Mouse (Mus musculus) kidney, postnatal 0 days (tissue): ENCODE data around the gene Egfr. TPM values are rescaled to one million over a fixed set of nuclear protein-coding genes. Genes with fewer than 3 reads are reported as not detected.

Experiments used
- ATAC-seq: fragments of 200-750 bp; cut with Nextera tagmentation; replicated peaks from 2 replicates; pipeline ENCODE4 v1.8.0; 2017; ENCODE audit warnings: low read depth, moderate number of reproducible peaks, moderate TSS enrichment, moderate library complexity; ENCODE audit not compliant: low FRiP score
- DNase-seq: peaks from one replicate; pipeline ENCODE4 v3.0.0-alpha.2; 2016; ENCODE audit warnings: low spot score
- H3K27ac ChIP-seq: fragments of 300-500 bp; sonication (generic); 2 replicates; pipeline ENCODE4 v1.5.1; 2014; ENCODE audit warnings: mild to moderate bottlenecking
- H3K27me3 ChIP-seq: fragments of 300-500 bp; sonication (generic); 2 replicates; pipeline ENCODE4 v1.6.1; 2014; ENCODE audit warnings: low read length, mixed read lengths; ENCODE audit not compliant: insufficient read depth
- H3K36me3 ChIP-seq: fragments of 300-500 bp; sonication (generic); 2 replicates; pipeline ENCODE4 v1.6.1; 2014; ENCODE audit warnings: low read length, mixed read lengths; ENCODE audit not compliant: insufficient read depth
- H3K4me1 ChIP-seq: fragments of 300-500 bp; sonication (generic); replicated peaks from 2 replicates; pipeline ENCODE4 v1.6.1; 2014; ENCODE audit warnings: antibody characterized with exemption, low read length, mixed read lengths; ENCODE audit not compliant: insufficient read depth
- H3K4me2 ChIP-seq: fragments of 300-500 bp; sonication (generic); 2 replicates; pipeline ENCODE4 v1.6.1; 2014; ENCODE audit warnings: mild to moderate bottlenecking, low read length, moderate library complexity, mixed read lengths
- H3K4me3 ChIP-seq: fragments of 300-500 bp; sonication (generic); replicated peaks from 2 replicates; pipeline ENCODE4 v1.5.1; 2014; ENCODE audit warnings: low read depth, low read length
- H3K9ac ChIP-seq: fragments of 300-500 bp; sonication (generic); 2 replicates; pipeline ENCODE4 v1.6.1; 2014; ENCODE audit warnings: low read depth, low read length
- H3K9me3 ChIP-seq: fragments of 300-500 bp; sonication (generic); replicated peaks from 2 replicates; pipeline ENCODE4 v1.6.1; 2016; ENCODE audit warnings: low read length, inconsistent platforms, mixed read lengths
- CTCF ChIP-seq: IDR thresholded peaks from 2 replicates; pipeline ENCODE4 v1.5.1; 2016; ENCODE audit warnings: antibody characterized with exemption, low read depth, mild to moderate bottlenecking, moderate library complexity
- WGBS: fragments of 180-500 bp; shearing (Covaris S2); extraction: QIAGEN DNeasy Blood & Tissue Kit; methylation state at CpG from one replicate; pipeline ENCODE4 v1.1.7; 2014; 5-methylcytosine and 5-hydroxymethylcytosine counted together
- polyA plus RNA-seq: library from polyadenylated mRNA; unstranded; fragments of >200 nt; fragmentation: Nextera tagmentation; extraction: Ambion mirVana; gene quantifications from 2 replicates; pipeline ENCODE4 v1.2.1, GENCODE M21; 2015

Egfr gene
- polyA plus RNA-seq, 1 experiment from 2014 or later = 4.6 TPM

DNA sequence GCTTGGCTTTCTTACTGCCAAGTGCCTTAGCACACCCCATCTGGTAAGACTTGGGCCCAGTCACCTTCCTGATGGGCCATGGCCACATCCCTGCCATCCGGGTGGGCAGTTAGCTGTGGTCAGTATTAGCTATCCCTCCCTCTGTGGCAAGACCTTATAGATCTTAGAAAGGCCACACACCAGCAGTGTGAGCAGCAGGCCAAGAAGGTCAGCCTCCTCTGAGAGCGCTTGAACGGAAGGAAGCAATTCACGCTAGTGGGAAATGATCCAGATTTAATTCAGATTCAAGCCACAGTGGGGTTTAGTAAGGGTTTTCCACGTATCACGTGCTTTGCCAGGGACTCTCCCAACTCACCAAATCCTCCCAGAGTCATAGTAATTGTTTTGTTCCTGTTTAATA, 96.9 kb downstream of the Egfr start:
- 53% methylated on average over 6 of the region's 6 CpGs for WGBS
- H3K27ac ChIP-seq = no peak overlapping the region

DNA sequence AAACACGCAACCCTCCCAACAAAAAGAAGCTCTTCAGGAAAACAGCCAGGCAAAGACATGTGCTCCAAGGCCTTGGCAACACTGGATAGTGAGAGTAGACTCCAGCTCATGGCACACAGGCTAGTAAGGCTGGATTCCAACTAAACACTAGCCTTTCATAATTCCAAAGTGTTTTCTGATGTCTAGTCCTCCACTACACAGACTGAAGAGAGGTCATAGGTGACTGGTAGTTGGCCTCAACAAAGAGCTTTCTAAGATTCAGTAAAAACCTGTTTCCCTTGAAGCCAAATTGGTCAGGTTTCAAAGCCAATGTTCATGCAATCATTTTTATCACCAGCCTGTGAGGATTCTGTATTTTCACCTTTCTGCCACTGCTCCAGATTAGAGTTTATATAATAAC, 99.4 kb downstream of the Egfr start:
- H3K9ac ChIP-seq = no peak overlapping the region
- DNase-seq (no peak), ATAC-seq (no peak)
- H3K27ac ChIP-seq = no peak overlapping the region
- H3K4me1 ChIP-seq = no peaks in the 10 kb centered on the region
- WGBS = 90% methylated on average over 1 of the region's 1 CpGs
- H3K4me3 ChIP-seq = no peak overlapping the region
- no peak overlapping the region for H3K4me2 ChIP-seq
- H3K9me3 ChIP-seq = no peaks in the 10 kb centered on the region
- H3K27me3 ChIP-seq = no peaks in the 10 kb centered on the region
- no peaks in the 10 kb centered on the region for H3K36me3 ChIP-seq
- TF ChIP-seq CTCF = no peak

More for the DNA sequence above, 96.9 kb downstream of the Egfr start:
- Histone ChIP-seq H3K27me3 (no peaks in the 10 kb centered on the region), H3K9me3 (no peaks in the 10 kb centered on the region), H3K9ac (no peak overlapping the region), H3K4me1 (no peaks in the 10 kb centered on the region), H3K4me2 (no peak overlapping the region), H3K4me3 (no peak overlapping the region), H3K36me3 (no peaks in the 10 kb centered on the region)
- no peak for ATAC-seq
- DNase-seq = no peak
- no peak for TF ChIP-seq CTCF

GRCm38 (mm10) chr11:16854111-16854510, 102.1 kb downstream of the Egfr start:
- ATAC-seq (no peak), DNase-seq (peak; percentile 70)
- Histone ChIP-seq H3K27ac (no peak overlapping the region), H3K9ac (no peak overlapping the region), H3K4me3 (no peak overlapping the region), H3K27me3 (no peaks in the 10 kb centered on the region), H3K36me3 (no peaks in the 10 kb centered on the region), H3K9me3 (no peaks in the 10 kb centered on the region), H3K4me1 (no peaks in the 10 kb centered on the region), H3K4me2 (no peak overlapping the region)
- no peak for TF ChIP-seq CTCF
- WGBS = 52% methylated on average over 2 of the region's 2 CpGs

DNA sequence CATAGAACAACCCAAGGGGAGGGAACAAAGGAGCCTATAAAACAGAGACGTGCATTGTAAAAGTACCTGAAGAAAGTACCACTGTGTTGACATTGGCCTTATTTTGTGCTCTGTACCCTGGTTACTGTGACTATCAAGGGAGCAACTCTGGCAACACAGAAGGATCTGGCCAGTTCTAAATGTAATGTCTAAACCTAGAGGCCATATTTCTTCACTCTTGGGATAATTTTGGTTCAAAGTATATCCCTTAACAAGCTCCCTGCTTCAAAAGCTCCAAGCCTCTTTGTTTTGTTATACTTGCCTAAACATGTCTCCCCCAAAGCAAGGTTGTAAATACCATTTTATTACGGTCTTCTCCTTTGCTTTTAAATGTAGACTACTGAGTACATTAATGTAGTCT, 105.3 kb downstream of the Egfr start:
- TF ChIP-seq CTCF = no peak
- DNase-seq = peak; percentile 18
- Histone ChIP-seq H3K4me1 (no peaks in the 10 kb centered on the region), H3K27me3 (no peaks in the 10 kb centered on the region), H3K9ac (no peak overlapping the region), H3K4me2 (no peak overlapping the region), H3K9me3 (no peaks in the 10 kb centered on the region), H3K36me3 (no peaks in the 10 kb centered on the region), H3K4me3 (no peak overlapping the region), H3K27ac (no peak overlapping the region)
- WGBS = 58% methylated on average over 2 of the region's 2 CpGs
- no peak for ATAC-seq

DNA sequence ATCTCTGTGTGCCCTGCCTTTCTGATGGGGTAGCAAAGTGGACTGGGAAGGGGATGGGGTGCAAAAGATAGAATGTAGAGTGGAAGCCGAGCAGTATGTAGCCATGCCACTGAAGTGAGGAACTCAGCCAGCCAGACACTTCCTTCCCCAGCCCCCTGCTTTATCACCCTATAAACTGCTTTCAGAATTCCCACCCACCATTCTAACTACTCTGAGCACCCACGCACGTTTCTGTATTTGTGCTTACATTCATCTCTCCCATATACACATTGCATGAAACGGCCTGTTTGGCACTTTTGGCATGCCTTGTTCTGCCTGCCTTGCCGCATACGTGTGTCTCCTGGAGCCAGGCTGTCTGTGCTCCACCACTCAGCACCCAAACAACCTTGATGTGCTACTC, 109.0 kb downstream of the Egfr start:
- Histone ChIP-seq H3K9me3 (no peaks in the 10 kb centered on the region), H3K27ac (no peak overlapping the region), H3K4me2 (no peak overlapping the region), H3K36me3 (no peaks in the 10 kb centered on the region), H3K9ac (no peak overlapping the region), H3K4me1 (no peaks in the 10 kb centered on the region), H3K4me3 (no peak overlapping the region), H3K27me3 (no peaks in the 10 kb centered on the region)
- DNase-seq (no peak), ATAC-seq (no peak)
- no peak for TF ChIP-seq CTCF
- 71% methylated on average over 6 of the region's 6 CpGs for WGBS

DNA sequence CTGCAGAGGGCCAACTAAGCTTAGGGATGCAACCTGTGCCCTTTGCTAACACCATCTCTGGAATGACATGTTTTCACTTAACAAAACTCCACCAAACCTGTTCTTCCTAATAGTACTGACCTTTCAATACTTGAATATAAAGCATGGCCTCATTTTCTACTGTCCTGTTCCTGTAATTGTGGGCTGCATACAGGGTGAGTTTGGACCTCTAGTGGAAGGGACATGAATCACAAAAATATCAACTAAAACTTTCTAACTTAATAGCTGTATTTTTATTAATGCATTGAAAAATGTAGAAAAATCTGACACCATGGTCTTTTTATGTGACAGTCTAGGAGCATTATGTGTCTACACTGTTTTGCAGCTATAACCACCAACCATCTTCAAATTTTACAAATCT, 111.5 kb downstream of the Egfr start:
- Histone ChIP-seq H3K9me3 (no peaks in the 10 kb centered on the region), H3K36me3 (no peaks in the 10 kb centered on the region), H3K4me3 (no peak overlapping the region), H3K27me3 (no peaks in the 10 kb centered on the region), H3K9ac (no peak overlapping the region), H3K4me2 (no peak overlapping the region), H3K27ac (no peak overlapping the region), H3K4me1 (no peaks in the 10 kb centered on the region)
- TF ChIP-seq CTCF = peak; percentile 55
- DNase-seq (peak; percentile 40), ATAC-seq (no peak)

GRCm38 (mm10) chr11:16864980-16865561, 113.1 kb downstream of the Egfr start:
- Histone ChIP-seq H3K27ac (no peak overlapping the region), H3K4me1 (no peaks in the 10 kb centered on the region), H3K4me2 (no peak overlapping the region), H3K4me3 (no peak overlapping the region), H3K9ac (no peak overlapping the region), H3K9me3 (no peaks in the 10 kb centered on the region), H3K27me3 (no peaks in the 10 kb centered on the region), H3K36me3 (no peaks in the 10 kb centered on the region)
- DNase-seq (no peak), ATAC-seq (no peak)
- TF ChIP-seq CTCF = no peak
- 73% methylated on average over 3 of the region's 3 CpGs for WGBS
